Mouse (Mus musculus) limb, embryonic 13.5 days (tissue): Measurements from ENCODE around the gene Ccdc6. TPM values are rescaled to one million over a fixed set of nuclear protein-coding genes. Genes with fewer than 3 reads are reported as not detected.

Source experiments
- ATAC-seq: fragments of 200-750 bp; cut with Nextera tagmentation; 2 replicates; pipeline ENCODE4 v1.8.0; 2017; ENCODE audit warnings: low read depth, moderate number of reproducible peaks, moderate TSS enrichment; ENCODE audit not compliant: low FRiP score
- H3K27ac ChIP-seq: fragments of 300-500 bp; sonication (generic); 2 replicates; pipeline ENCODE4 v1.5.1; 2015; ENCODE audit warnings: inconsistent platforms, mild to moderate bottlenecking, moderate library complexity
- H3K27me3 ChIP-seq: fragments of 300-500 bp; sonication (generic); 2 replicates; pipeline ENCODE4 v1.6.1; 2015; ENCODE audit warnings: mild to moderate bottlenecking, inconsistent platforms
- H3K36me3 ChIP-seq: fragments of 300-500 bp; sonication (generic); 2 replicates; pipeline ENCODE4 v1.6.1; 2015; ENCODE audit warnings: inconsistent platforms, mild to moderate bottlenecking, moderate library complexity
- H3K4me1 ChIP-seq: fragments of 300-500 bp; sonication (generic); 2 replicates; pipeline ENCODE4 v1.6.1; 2015; ENCODE audit warnings: inconsistent platforms
- H3K4me2 ChIP-seq: fragments of 300-500 bp; sonication (generic); replicated peaks from 2 replicates; pipeline ENCODE4 v1.6.1; 2015; ENCODE audit warnings: inconsistent platforms, mild to moderate bottlenecking, moderate library complexity
- H3K4me3 ChIP-seq: fragments of 300-500 bp; sonication (generic); 2 replicates; pipeline ENCODE4 v1.5.1; 2015; ENCODE audit warnings: moderate library complexity, mild to moderate bottlenecking, inconsistent platforms
- H3K9ac ChIP-seq: fragments of 300-500 bp; sonication (generic); 2 replicates; pipeline ENCODE4 v1.6.1; 2015; ENCODE audit warnings: mild to moderate bottlenecking, inconsistent platforms
- H3K9me3 ChIP-seq: fragments of 300-500 bp; sonication (generic); 2 replicates; pipeline ENCODE4 v1.6.1; 2016; ENCODE audit warnings: inconsistent platforms
- WGBS: fragments of 180-500 bp; shearing (Covaris S2); methylation state at CpG from one replicate; pipeline ENCODE4 v1.1.7; 2015; 5-methylcytosine and 5-hydroxymethylcytosine counted together
- polyA plus RNA-seq: library from polyadenylated mRNA; unstranded; fragments of >200 nt; fragmentation: Nextera tagmentation; extraction: Ambion mirVana; gene quantifications from 2 replicates; pipeline ENCODE4 v1.2.1, GENCODE M21; 2015

Gene Ccdc6
- polyA plus RNA-seq, 1 experiment from 2014 or later = 19.6 TPM

GRCm38 (mm10) chr10:70069321-70069720 lies 27.6 kb upstream of the Ccdc6 start:
- H3K36me3 ChIP-seq = no peaks in the 10 kb centered on the region
- H3K27me3 ChIP-seq = no peaks in the 10 kb centered on the region
- no peaks in the 10 kb centered on the region for H3K9me3 ChIP-seq
- H3K9ac ChIP-seq = no peak overlapping the region
- no peak overlapping the region for H3K27ac ChIP-seq
- H3K4me3 ChIP-seq = no peak overlapping the region
- WGBS = 58% methylated on average over 6 of the region's 6 CpGs
- no peak for ATAC-seq
- no peaks in the 10 kb centered on the region; the same call in 1 of the 2 replicates for H3K4me1 ChIP-seq
- H3K4me2 ChIP-seq = no peak overlapping the region

GRCm38 (mm10) chr10:70071334-70071733 lies 25.6 kb upstream of the Ccdc6 start:
- Histone ChIP-seq H3K27ac (no peak overlapping the region), H3K4me3 (no peak overlapping the region), H3K4me1 (no peaks in the 10 kb centered on the region; the same call in 1 of the 2 replicates), H3K36me3 (no peaks in the 10 kb centered on the region), H3K4me2 (no peak overlapping the region), H3K9ac (no peak overlapping the region), H3K9me3 (no peaks in the 10 kb centered on the region), H3K27me3 (no peaks in the 10 kb centered on the region)
- no peak for ATAC-seq
- WGBS = 77% methylated on average over 4 of the region's 4 CpGs

- Histone ChIP-seq H3K4me1 (peaks cover 14% of the 10 kb centered on the region), H3K9ac (no peak overlapping the region), H3K4me2 (no peak overlapping the region), H3K36me3 (no peaks in the 10 kb centered on the region), H3K9me3 (no peaks in the 10 kb centered on the region), H3K4me3 (no peak overlapping the region), H3K27me3 (no peaks in the 10 kb centered on the region), H3K27ac (no peak overlapping the region)
- no peak for ATAC-seq
- 77% methylated on average over 4 of the region's 4 CpGs for WGBS
Observed at GRCm38 (mm10) chr10:70077452-70077851, 19.5 kb upstream of the Ccdc6 start.

- H3K9me3 ChIP-seq = no peaks in the 10 kb centered on the region
- no peaks in the 10 kb centered on the region for H3K36me3 ChIP-seq
- H3K4me3 ChIP-seq = no peak overlapping the region
- WGBS = 52% methylated on average over 8 of the region's 8 CpGs
- 0 out of 2 replicates have a peak, but pooled peaks have one; percentile 5 for ATAC-seq
- H3K4me2 ChIP-seq = no peak overlapping the region
- H3K27ac ChIP-seq = peak overlapping the region; percentile 0; the same call in 1 of the 2 replicates
- no peaks in the 10 kb centered on the region for H3K27me3 ChIP-seq
- no peak overlapping the region for H3K9ac ChIP-seq
- H3K4me1 ChIP-seq = peaks cover 14% of the 10 kb centered on the region
Observed at GRCm38 (mm10) chr10:70080908-70081307, 16.0 kb upstream of the Ccdc6 start.

- Histone ChIP-seq H3K36me3 (no peaks in the 10 kb centered on the region), H3K4me2 (peak overlapping the region; percentile 27; the same call in 1 of the 2 replicates), H3K27ac (peak overlapping the region; percentile 0; the same call in 1 of the 2 replicates), H3K27me3 (no peaks in the 10 kb centered on the region), H3K4me3 (no peak overlapping the region), H3K9ac (no peak overlapping the region), H3K9me3 (no peaks in the 10 kb centered on the region), H3K4me1 (peaks cover 14% of the 10 kb centered on the region)
- ATAC-seq = peak; percentile 67; the same call in 1 of the 2 replicates
- WGBS = 45% methylated on average over 19 of the region's 19 CpGs
Observed at GRCm38 (mm10) chr10:70081564-70082175, 15.3 kb upstream of the Ccdc6 start.

- no peak for ATAC-seq
- no peak overlapping the region for H3K4me2 ChIP-seq
- 89% methylated on average over 5 of the region's 5 CpGs for WGBS
- H3K9me3 ChIP-seq = peaks cover 5% of the 10 kb centered on the region; the same call in 1 of the 2 replicates
- peaks cover 14% of the 10 kb centered on the region for H3K4me1 ChIP-seq
- no peaks in the 10 kb centered on the region for H3K27me3 ChIP-seq
- no peak overlapping the region for H3K4me3 ChIP-seq
- no peak overlapping the region for H3K27ac ChIP-seq
- no peak overlapping the region for H3K9ac ChIP-seq
- no peaks in the 10 kb centered on the region for H3K36me3 ChIP-seq
Observed at GRCm38 (mm10) chr10:70083241-70083640, 13.7 kb upstream of the Ccdc6 start.

GRCm38 (mm10) chr10:70085256-70085961 lies 11.5 kb upstream of the Ccdc6 start:
- Histone ChIP-seq H3K27me3 (no peaks in the 10 kb centered on the region), H3K4me3 (no peak overlapping the region), H3K4me2 (no peak overlapping the region), H3K9me3 (peaks cover 5% of the 10 kb centered on the region; the same call in 1 of the 2 replicates), H3K4me1 (peaks cover 13% of the 10 kb centered on the region), H3K9ac (no peak overlapping the region), H3K36me3 (no peaks in the 10 kb centered on the region), H3K27ac (no peak overlapping the region)
- WGBS = 75% methylated on average over 12 of the region's 12 CpGs
- no peak for ATAC-seq

- ATAC-seq = no peak
Observed at GRCm38 (mm10) chr10:70088788-70089187, 8.1 kb upstream of the Ccdc6 start.

GRCm38 (mm10) chr10:70091876-70092462 lies 5.0 kb upstream of the Ccdc6 start:
- H3K36me3 ChIP-seq = no peaks in the 10 kb centered on the region
- no peaks in the 10 kb centered on the region for H3K27me3 ChIP-seq
- no peak overlapping the region for H3K4me3 ChIP-seq
- peaks cover 26% of the 10 kb centered on the region for H3K4me1 ChIP-seq
- no peak overlapping the region for H3K27ac ChIP-seq
- peaks cover 5% of the 10 kb centered on the region; the same call in 1 of the 2 replicates for H3K9me3 ChIP-seq
- H3K9ac ChIP-seq = no peak overlapping the region
- no peak overlapping the region for H3K4me2 ChIP-seq
- WGBS = 73% methylated on average over 4 of the region's 4 CpGs
- no peak for ATAC-seq

More at GRCm38 (mm10) chr10:70088788-70089187, 8.1 kb upstream of the Ccdc6 start:
- Histone ChIP-seq H3K27me3 (no peaks in the 10 kb centered on the region), H3K27ac (no peak overlapping the region), H3K4me1 (peaks cover 4% of the 10 kb centered on the region), H3K4me2 (no peak overlapping the region), H3K9me3 (peaks cover 5% of the 10 kb centered on the region; the same call in 1 of the 2 replicates), H3K9ac (no peak overlapping the region), H3K36me3 (no peaks in the 10 kb centered on the region), H3K4me3 (no peak overlapping the region)
- WGBS = 88% methylated on average over 5 of the region's 5 CpGs

- Histone ChIP-seq H3K9ac (no peak overlapping the region), H3K4me1 (peaks cover 34% of the 10 kb centered on the region), H3K9me3 (no peaks in the 10 kb centered on the region), H3K4me2 (no peak overlapping the region), H3K27me3 (no peaks in the 10 kb centered on the region), H3K36me3 (no peaks in the 10 kb centered on the region), H3K27ac (no peak overlapping the region), H3K4me3 (no peak overlapping the region)
- WGBS = 51% methylated on average over 1 of the region's 1 CpGs
- ATAC-seq = no peak
Observed at GRCm38 (mm10) chr10:70093782-70094181, 3.1 kb upstream of the Ccdc6 start.

GRCm38 (mm10) chr10:70095031-70095470 lies 1.9 kb upstream of the Ccdc6 start:
- Histone ChIP-seq H3K9me3 (no peaks in the 10 kb centered on the region), H3K27me3 (no peaks in the 10 kb centered on the region), H3K27ac (peak overlapping the region; percentile 93), H3K4me1 (peaks cover 47% of the 10 kb centered on the region), H3K4me3 (peak overlapping the region; percentile 93), H3K36me3 (no peaks in the 10 kb centered on the region), H3K4me2 (peak overlapping the region; percentile 85), H3K9ac (peak overlapping the region; percentile 61)
- WGBS = 0% methylated on average over 14 of the region's 14 CpGs
- ATAC-seq = peak; percentile 70
